Mouse (Mus musculus): ENCODE results near the gene Upp2. TPM values are rescaled to one million over a fixed set of nuclear protein-coding genes. Genes with fewer than 3 reads are reported as not detected.

Gene Upp2
- total and polyA plus RNA-seq, 3 experiments = 0.66 TPM; not detected in 2

GRCm38 (mm10) chr2:58655169-58655568 is 88.1 kb downstream of the Upp2 start:
- Histone ChIP-seq H3K36me3 (replicated peaks) (no peaks in the 10 kb centered on the region), H3K27me3 (ENCODE audit: insufficient read depth, low read length) (no peaks in the 10 kb centered on the region), H3K9me3 (replicated peaks) (peaks cover 15% of the 10 kb centered on the region), H3K4me3 (ENCODE audit: low read depth, low read length) (no peak overlapping the region), H3K4me1 (ENCODE audit: insufficient read depth, low read depth, low read length) (no peaks in the 10 kb centered on the region)
- ATAC-seq (ENCODE audit: extremely low read depth, insufficient number of reproducible peaks, low FRiP score, poor library complexity, severe bottlenecking) = no peak
- no peak for DNase-seq (ENCODE audit: low spot score)
- TF ChIP-seq POLR2AphosphoS5 (IDR thresholded peaks at IDR 0.05; ENCODE audit: insufficient replicate concordance, low read depth, low read length) (no peak), GATA1 (IDR thresholded peaks at IDR 0.05; ENCODE audit: borderline replicate concordance, low read length) (no peak), CTCF (IDR thresholded peaks at IDR 0.05; ENCODE audit: low read depth, low read length) (no peak), GATA2 (IDR thresholded peaks at IDR 0.05; ENCODE audit: borderline replicate concordance, low read depth, low read length) (no peak), TAL1 (conservative IDR thresholded peaks at IDR 0.05; ENCODE audit: low read depth, low read length) (no peak)

DNA sequence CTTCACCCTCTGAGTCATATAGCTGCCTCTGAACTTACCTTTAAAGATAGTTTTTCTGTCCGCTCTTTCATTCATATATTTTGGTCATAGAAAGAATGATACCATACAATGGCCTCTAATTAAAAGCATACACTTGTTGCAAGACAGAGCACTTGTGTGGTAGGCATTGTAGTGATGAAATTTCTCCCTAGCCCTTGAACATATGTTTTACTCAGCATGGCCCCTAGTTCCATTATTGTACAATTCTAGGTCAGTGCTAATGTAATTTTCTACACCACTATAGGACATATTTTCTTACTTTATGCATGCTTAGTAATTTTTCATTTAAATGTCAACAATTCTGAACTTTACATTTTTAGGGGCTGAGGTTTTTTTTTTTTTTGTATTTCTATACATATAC is 89.9 kb downstream of the Upp2 start:
- no peak for ATAC-seq (ENCODE audit: extremely low read depth, insufficient number of reproducible peaks, low FRiP score, poor library complexity, severe bottlenecking)
- TF ChIP-seq POLR2AphosphoS5 (IDR thresholded peaks at IDR 0.05; ENCODE audit: insufficient replicate concordance, low read depth, low read length) = no peak
- TF ChIP-seq CTCF (IDR thresholded peaks at IDR 0.05; ENCODE audit: low read depth, low read length) = no peak
- TF ChIP-seq GATA2 (IDR thresholded peaks at IDR 0.05; ENCODE audit: borderline replicate concordance, low read depth, low read length) = no peak
- TF ChIP-seq GATA1 (IDR thresholded peaks at IDR 0.05; ENCODE audit: borderline replicate concordance, low read length) = no peak
- TF ChIP-seq TAL1 (conservative IDR thresholded peaks at IDR 0.05; ENCODE audit: low read depth, low read length) = no peak
- H3K27me3 ChIP-seq (ENCODE audit: insufficient read depth, low read length) = no peaks in the 10 kb centered on the region
- no peak for DNase-seq (ENCODE audit: low spot score)
- H3K36me3 ChIP-seq (replicated peaks) = no peaks in the 10 kb centered on the region
- no peak overlapping the region for H3K4me3 ChIP-seq (ENCODE audit: low read depth, low read length)
- H3K9me3 ChIP-seq (replicated peaks) = peaks cover 28% of the 10 kb centered on the region
- H3K4me1 ChIP-seq (ENCODE audit: insufficient read depth, low read depth, low read length) = no peaks in the 10 kb centered on the region

- H3K4me1 ChIP-seq (ENCODE audit: insufficient read depth, low read depth, low read length) = no peaks in the 10 kb centered on the region
- H3K36me3 ChIP-seq (replicated peaks) = no peaks in the 10 kb centered on the region
- H3K4me3 ChIP-seq (ENCODE audit: low read depth, low read length) = no peak overlapping the region
- no peaks in the 10 kb centered on the region for H3K27me3 ChIP-seq (ENCODE audit: insufficient read depth, low read length)
- ATAC-seq (ENCODE audit: extremely low read depth, insufficient number of reproducible peaks, low FRiP score, poor library complexity, severe bottlenecking) (no peak), DNase-seq (ENCODE audit: low spot score) (no peak)
- H3K9me3 ChIP-seq (replicated peaks) = peaks cover 28% of the 10 kb centered on the region
- TF ChIP-seq POLR2AphosphoS5 (IDR thresholded peaks at IDR 0.05; ENCODE audit: insufficient replicate concordance, low read depth, low read length) (no peak), GATA2 (IDR thresholded peaks at IDR 0.05; ENCODE audit: borderline replicate concordance, low read depth, low read length) (no peak), TAL1 (conservative IDR thresholded peaks at IDR 0.05; ENCODE audit: low read depth, low read length) (no peak)
Measured at GRCm38 (mm10) chr2:58657855-58658254, 90.8 kb downstream of the Upp2 start.

GRCm38 (mm10) chr2:58660591-58660990 is 93.5 kb downstream of the Upp2 start:
- no peak for DNase-seq (ENCODE audit: low spot score)
- TF ChIP-seq CTCF (IDR thresholded peaks at IDR 0.05; ENCODE audit: low read depth, low read length) (no peak), GATA2 (IDR thresholded peaks at IDR 0.05; ENCODE audit: borderline replicate concordance, low read depth, low read length) (no peak), TAL1 (conservative IDR thresholded peaks at IDR 0.05; ENCODE audit: low read depth, low read length) (no peak), POLR2AphosphoS5 (IDR thresholded peaks at IDR 0.05; ENCODE audit: insufficient replicate concordance, low read depth, low read length) (no peak), GATA1 (IDR thresholded peaks at IDR 0.05; ENCODE audit: borderline replicate concordance, low read length) (no peak)
- Histone ChIP-seq H3K36me3 (replicated peaks) (no peaks in the 10 kb centered on the region), H3K4me3 (ENCODE audit: low read depth, low read length) (no peak overlapping the region), H3K27me3 (ENCODE audit: insufficient read depth, low read length) (no peaks in the 10 kb centered on the region), H3K9me3 (replicated peaks) (peaks cover 42% of the 10 kb centered on the region), H3K4me1 (ENCODE audit: insufficient read depth, low read depth, low read length) (no peaks in the 10 kb centered on the region)
- no peak for ATAC-seq (ENCODE audit: extremely low read depth, insufficient number of reproducible peaks, low FRiP score, poor library complexity, severe bottlenecking)

DNA sequence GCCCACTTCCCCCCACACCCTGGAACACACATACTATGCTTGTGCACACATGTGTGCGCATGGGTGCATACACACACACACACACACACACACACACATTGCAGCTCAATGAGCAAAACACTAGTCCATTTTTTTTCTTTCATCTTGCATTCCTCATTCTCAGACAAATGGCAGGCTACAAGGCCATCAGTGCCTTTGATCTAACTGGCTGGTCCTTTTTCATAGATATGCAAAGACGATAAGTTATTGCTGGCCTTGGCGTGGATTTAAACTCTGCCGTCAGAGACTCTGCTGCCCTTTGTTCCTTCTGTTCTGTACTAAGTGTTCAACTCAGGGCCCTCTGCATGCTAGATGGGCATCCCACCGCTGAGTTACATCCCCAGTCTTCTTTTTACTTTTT is 94.0 kb downstream of the Upp2 start:
- no peaks in the 10 kb centered on the region for H3K27me3 ChIP-seq (ENCODE audit: insufficient read depth, low read length)
- H3K4me1 ChIP-seq (ENCODE audit: insufficient read depth, low read depth, low read length) = no peaks in the 10 kb centered on the region
- TF ChIP-seq POLR2AphosphoS5 (IDR thresholded peaks at IDR 0.05; ENCODE audit: insufficient replicate concordance, low read depth, low read length) (no peak), GATA1 (IDR thresholded peaks at IDR 0.05; ENCODE audit: borderline replicate concordance, low read length) (no peak), GATA2 (IDR thresholded peaks at IDR 0.05; ENCODE audit: borderline replicate concordance, low read depth, low read length) (no peak), TAL1 (conservative IDR thresholded peaks at IDR 0.05; ENCODE audit: low read depth, low read length) (no peak), CTCF (IDR thresholded peaks at IDR 0.05; ENCODE audit: low read depth, low read length) (no peak)
- ATAC-seq (ENCODE audit: extremely low read depth, insufficient number of reproducible peaks, low FRiP score, poor library complexity, severe bottlenecking) (no peak), DNase-seq (ENCODE audit: low spot score) (no peak)
- no peaks in the 10 kb centered on the region for H3K36me3 ChIP-seq (replicated peaks)
- H3K4me3 ChIP-seq (ENCODE audit: low read depth, low read length) = no peak overlapping the region
- peaks cover 42% of the 10 kb centered on the region for H3K9me3 ChIP-seq (replicated peaks)

GRCm38 (mm10) chr2:58662661-58663060 is 95.6 kb downstream of the Upp2 start:
- no peak for DNase-seq (ENCODE audit: low spot score)
- Histone ChIP-seq H3K9me3 (replicated peaks) (peaks cover 46% of the 10 kb centered on the region), H3K36me3 (replicated peaks) (no peaks in the 10 kb centered on the region), H3K27me3 (ENCODE audit: insufficient read depth, low read length) (no peaks in the 10 kb centered on the region), H3K4me1 (ENCODE audit: insufficient read depth, low read depth, low read length) (no peaks in the 10 kb centered on the region), H3K4me3 (ENCODE audit: low read depth, low read length) (no peak overlapping the region)
- no peak for TF ChIP-seq TAL1 (conservative IDR thresholded peaks at IDR 0.05; ENCODE audit: low read depth, low read length)
- no peak for TF ChIP-seq CTCF (IDR thresholded peaks at IDR 0.05; ENCODE audit: low read depth, low read length)
- no peak for TF ChIP-seq GATA2 (IDR thresholded peaks at IDR 0.05; ENCODE audit: borderline replicate concordance, low read depth, low read length)
- TF ChIP-seq GATA1 (IDR thresholded peaks at IDR 0.05; ENCODE audit: borderline replicate concordance, low read length) = no peak
- no peak for TF ChIP-seq POLR2AphosphoS5 (IDR thresholded peaks at IDR 0.05; ENCODE audit: insufficient replicate concordance, low read depth, low read length)
- ATAC-seq (ENCODE audit: extremely low read depth, insufficient number of reproducible peaks, low FRiP score, poor library complexity, severe bottlenecking) = no peak
